Mouse (Mus musculus) lung, embryonic 16.5 days (tissue): ENCODE results near the gene Scarb1. TPM values are rescaled to one million over a fixed set of nuclear protein-coding genes. Genes with fewer than 3 reads are reported as not detected.

ENCODE experiments used
- ATAC-seq: fragments of 200-750 bp; cut with Nextera tagmentation; 2 replicates; pipeline ENCODE4 v1.8.0; 2017; ENCODE audit warnings: low read depth, mild to moderate bottlenecking, moderate library complexity
- H3K27ac ChIP-seq: fragments of 300-500 bp; sonication (generic); 2 replicates; pipeline ENCODE4 v1.5.1; 2014; ENCODE audit warnings: mild to moderate bottlenecking, control low read depth, low read length
- H3K27me3 ChIP-seq: fragments of 300-500 bp; sonication (generic); 2 replicates; pipeline ENCODE4 v1.6.1; 2014; ENCODE audit warnings: low read depth, low read length, mixed read lengths; ENCODE audit not compliant: control insufficient read depth, insufficient read depth
- H3K36me3 ChIP-seq: fragments of 300-500 bp; sonication (generic); 2 replicates; pipeline ENCODE4 v1.6.1; 2014; ENCODE audit warnings: low read length; ENCODE audit not compliant: control insufficient read depth, insufficient read depth
- H3K4me1 ChIP-seq: fragments of 300-500 bp; sonication (generic); replicated peaks from 2 replicates; pipeline ENCODE4 v1.6.1; 2014; ENCODE audit warnings: low read length, mixed read lengths; ENCODE audit not compliant: control insufficient read depth, insufficient read depth
- H3K4me2 ChIP-seq: fragments of 300-500 bp; sonication (generic); 2 replicates; pipeline ENCODE4 v1.6.1; 2014; ENCODE audit warnings: low read depth, low read length, control low read depth
- H3K4me3 ChIP-seq: fragments of 300-500 bp; sonication (generic); 2 replicates; pipeline ENCODE4 v1.5.1; 2014; ENCODE audit warnings: mild to moderate bottlenecking, low read length, control low read depth
- H3K9ac ChIP-seq: fragments of 300-500 bp; sonication (generic); 2 replicates; pipeline ENCODE4 v1.6.1; 2014; ENCODE audit warnings: low read length, control low read depth
- H3K9me3 ChIP-seq: fragments of 300-500 bp; sonication (generic); 2 replicates; pipeline ENCODE4 v1.6.1; 2016; ENCODE audit warnings: low read length; ENCODE audit not compliant: control insufficient read depth
- WGBS: fragments of 180-500 bp; shearing (Covaris S2); extraction: QIAGEN DNeasy Blood & Tissue Kit; methylation state at CpG from one replicate; pipeline ENCODE4 v1.1.7; 2014; 5-methylcytosine and 5-hydroxymethylcytosine counted together
- polyA plus RNA-seq: library from polyadenylated mRNA; unstranded; fragments of >200 nt; fragmentation: Nextera tagmentation; extraction: Ambion mirVana; gene quantifications from 2 replicates; pipeline ENCODE4 v1.2.1, GENCODE M21; 2015

Scarb1 gene
- polyA plus RNA-seq, 1 experiment from 2014 or later, result 66.6 TPM

DNA sequence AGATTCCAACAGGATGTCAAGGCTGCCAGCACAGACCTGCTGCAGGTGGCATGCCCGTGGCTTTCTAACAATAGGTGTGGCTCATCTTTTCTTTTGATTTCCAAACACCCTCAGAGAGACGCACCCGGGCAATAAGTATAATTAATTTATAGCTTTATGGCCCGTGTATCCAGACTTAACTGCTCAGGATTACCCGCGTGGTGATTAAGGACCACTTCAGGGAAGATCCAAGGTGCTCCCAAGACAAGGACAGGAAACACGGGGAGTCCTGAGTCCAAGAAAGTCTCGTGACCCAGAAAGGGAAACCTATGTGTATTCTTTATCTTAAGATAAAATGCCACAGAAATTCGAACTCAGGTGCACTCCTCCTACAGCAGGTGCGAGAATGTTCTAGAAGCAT is 49.5 kb downstream of the Scarb1 start:
- Histone ChIP-seq H3K4me3 (no peak overlapping the region), H3K27me3 (no peaks in the 10 kb centered on the region), H3K36me3 (peaks cover 17% of the 10 kb centered on the region), H3K4me1 (no peaks in the 10 kb centered on the region), H3K27ac (no peak overlapping the region), H3K9me3 (no peaks in the 10 kb centered on the region), H3K9ac (no peak overlapping the region), H3K4me2 (no peak overlapping the region)
- WGBS, result 84% methylated on average over 10 of the region's 10 CpGs
- ATAC-seq, result no peak

DNA sequence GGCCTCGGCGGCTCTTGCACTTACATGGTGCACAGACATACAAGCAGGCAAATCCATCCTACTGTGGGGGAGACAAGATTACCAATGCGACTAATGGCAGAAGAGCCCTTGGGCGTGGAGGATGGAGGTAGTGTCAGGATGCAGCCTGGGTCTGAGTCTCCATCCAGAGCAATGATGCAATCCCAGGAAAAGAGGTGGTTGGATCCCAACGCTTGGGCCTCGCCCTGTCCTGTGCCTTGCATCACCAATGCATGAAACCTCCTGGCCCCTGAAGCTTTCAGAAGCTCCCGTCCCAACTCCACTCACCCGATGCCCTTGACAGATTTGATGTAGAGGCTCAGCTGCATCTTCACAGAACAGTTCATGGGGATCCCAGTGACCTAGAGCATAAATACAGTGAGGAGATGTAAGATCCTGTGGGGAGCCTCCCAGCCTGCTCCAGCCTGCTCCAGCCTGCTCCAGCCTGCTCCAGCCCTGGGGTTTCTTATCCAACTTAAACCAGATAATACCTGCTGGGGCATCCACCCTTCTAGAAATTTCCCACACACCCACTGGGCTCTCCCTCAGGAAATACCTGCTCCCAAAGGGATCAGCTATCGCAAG is 53.7 kb downstream of the Scarb1 start:
- H3K4me3 ChIP-seq, result no peak overlapping the region
- no peaks in the 10 kb centered on the region for H3K9me3 ChIP-seq
- H3K27ac ChIP-seq, result no peak overlapping the region
- WGBS, result 91% methylated on average over 9 of the region's 9 CpGs
- ATAC-seq, result no peak
- no peaks in the 10 kb centered on the region for H3K27me3 ChIP-seq
- no peak overlapping the region for H3K9ac ChIP-seq
- H3K36me3 ChIP-seq, result peaks cover 7% of the 10 kb centered on the region
- H3K4me1 ChIP-seq, result peaks cover 3% of the 10 kb centered on the region; the same call in 1 of the 2 replicates
- H3K4me2 ChIP-seq, result no peak overlapping the region

DNA sequence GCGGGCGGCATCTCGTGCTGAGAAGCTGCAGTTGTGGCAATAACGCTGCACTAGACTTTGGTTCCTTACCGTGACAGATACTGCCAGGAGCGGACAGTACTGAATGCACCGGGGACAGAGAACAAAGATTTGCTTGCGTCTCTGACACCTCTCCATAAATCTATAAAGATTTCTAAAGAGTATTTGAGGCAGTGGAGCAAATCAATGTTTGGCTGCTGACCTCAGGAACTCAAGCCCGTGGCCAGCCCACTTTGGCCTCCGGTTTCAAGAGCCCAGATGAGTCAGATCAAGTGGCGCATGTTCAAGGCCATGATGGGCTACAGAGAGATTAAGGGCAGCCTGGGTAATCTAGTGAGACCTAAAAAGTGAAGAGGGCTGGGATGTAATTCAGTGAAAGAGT is 54.8 kb downstream of the Scarb1 start:
- ATAC-seq, result no peak
- H3K27me3 ChIP-seq, result no peaks in the 10 kb centered on the region
- no peak overlapping the region for H3K4me3 ChIP-seq
- no peak overlapping the region for H3K4me2 ChIP-seq
- H3K4me1 ChIP-seq, result peaks cover 3% of the 10 kb centered on the region; the same call in 1 of the 2 replicates
- H3K36me3 ChIP-seq, result peaks cover 7% of the 10 kb centered on the region
- no peak overlapping the region for H3K27ac ChIP-seq
- no peak overlapping the region for H3K9ac ChIP-seq
- H3K9me3 ChIP-seq, result no peaks in the 10 kb centered on the region
- WGBS, result 83% methylated on average over 11 of the region's 11 CpGs

DNA sequence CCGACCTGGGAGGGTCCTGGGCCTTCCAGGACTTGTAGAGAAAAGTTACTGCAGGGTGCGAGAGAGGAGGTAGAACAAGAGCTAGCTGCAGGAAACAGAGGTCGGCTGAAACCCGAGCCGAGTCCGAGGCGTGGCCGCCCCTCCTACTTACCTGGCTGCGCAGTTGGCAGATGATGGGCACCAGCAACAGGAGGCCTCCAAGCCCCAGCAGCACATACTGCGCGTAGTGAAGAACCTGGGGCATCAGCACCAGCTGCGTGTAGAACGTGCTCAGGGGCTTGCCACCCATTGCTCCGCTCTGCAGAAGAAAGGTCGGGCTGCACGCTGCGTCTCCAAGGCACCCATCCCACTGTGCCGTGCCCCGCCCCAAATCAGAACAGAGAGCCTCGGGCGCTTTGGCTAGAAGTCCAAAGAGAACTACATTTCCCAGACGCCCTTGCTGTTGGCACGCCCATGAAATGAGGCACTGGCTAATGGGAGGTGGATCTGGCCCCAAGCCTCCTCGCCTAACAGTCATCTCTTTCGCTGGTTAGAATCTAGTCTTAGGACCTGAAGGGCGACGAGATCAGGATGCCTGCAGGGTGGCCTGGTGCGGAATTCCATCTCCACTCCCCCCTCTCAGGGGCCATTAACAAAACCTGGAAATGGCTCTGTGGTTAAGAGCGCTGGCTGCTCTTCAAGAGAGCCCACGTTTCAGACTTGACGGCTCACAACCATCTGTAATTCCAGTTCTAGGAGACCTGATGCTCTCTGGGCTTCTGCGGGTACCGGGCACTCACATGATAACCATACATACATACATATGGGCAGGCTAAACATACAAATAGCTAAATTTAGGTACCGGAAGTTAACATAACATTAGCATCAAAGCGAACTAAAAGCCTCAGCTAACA is 56.9 kb downstream of the Scarb1 start:
- Histone ChIP-seq H3K36me3 (peaks cover 7% of the 10 kb centered on the region), H3K4me3 (peak overlapping the region; percentile 42), H3K4me1 (peaks cover 3% of the 10 kb centered on the region; the same call in 1 of the 2 replicates), H3K9ac (peak overlapping the region; percentile 53), H3K27me3 (no peaks in the 10 kb centered on the region), H3K4me2 (peak overlapping the region; percentile 50), H3K27ac (no peak overlapping the region), H3K9me3 (no peaks in the 10 kb centered on the region)
- WGBS, result 18% methylated on average over 35 of the region's 35 CpGs
- ATAC-seq, result peak; percentile 91

DNA sequence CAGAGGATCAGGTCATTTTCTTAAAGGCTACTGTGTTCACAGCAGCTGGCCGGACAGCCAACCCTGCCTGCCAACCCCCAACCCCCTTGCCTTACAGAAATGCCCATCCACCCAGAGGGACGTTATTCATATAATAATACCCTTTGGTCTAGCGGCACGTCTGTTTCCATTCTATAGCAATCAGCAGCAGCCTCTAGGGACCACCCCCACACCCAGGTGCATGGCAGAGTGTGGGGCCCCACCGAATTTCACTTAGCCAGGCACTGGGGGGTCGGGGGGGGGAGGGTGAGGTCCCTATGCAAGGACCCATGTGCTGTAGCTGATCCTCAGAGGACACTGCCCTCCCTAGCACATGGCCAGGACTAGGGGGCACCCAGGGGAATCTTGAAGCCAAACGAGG is 61.7 kb downstream of the Scarb1 start:
- no peak for ATAC-seq
- Histone ChIP-seq H3K9ac (no peak overlapping the region), H3K9me3 (no peaks in the 10 kb centered on the region), H3K36me3 (no peaks in the 10 kb centered on the region), H3K27ac (no peak overlapping the region), H3K4me1 (peaks cover 3% of the 10 kb centered on the region; the same call in 1 of the 2 replicates), H3K27me3 (no peaks in the 10 kb centered on the region), H3K4me3 (no peak overlapping the region), H3K4me2 (no peak overlapping the region)
- WGBS, result 65% methylated on average over 7 of the region's 7 CpGs

DNA sequence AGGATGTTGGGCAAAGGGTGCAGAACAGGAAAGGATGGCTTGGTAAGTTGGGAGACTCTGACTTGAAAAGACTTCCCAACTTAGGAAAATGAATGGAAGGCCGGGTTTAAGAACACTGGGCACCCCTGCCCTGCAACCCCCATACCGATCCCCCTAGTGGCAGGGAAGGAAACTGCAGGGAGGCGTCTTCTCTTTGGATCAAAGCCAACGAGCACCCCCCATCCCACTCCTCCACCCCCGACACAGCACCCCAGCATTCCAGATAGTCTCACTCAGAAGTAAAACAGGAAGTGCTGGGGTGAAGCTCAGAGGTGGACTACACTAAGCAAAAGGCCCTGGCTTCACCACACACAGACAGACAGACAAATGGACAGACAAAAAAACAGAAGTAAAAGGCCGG is 62.6 kb downstream of the Scarb1 start:
- 35% methylated on average over 6 of the region's 6 CpGs for WGBS

DNA sequence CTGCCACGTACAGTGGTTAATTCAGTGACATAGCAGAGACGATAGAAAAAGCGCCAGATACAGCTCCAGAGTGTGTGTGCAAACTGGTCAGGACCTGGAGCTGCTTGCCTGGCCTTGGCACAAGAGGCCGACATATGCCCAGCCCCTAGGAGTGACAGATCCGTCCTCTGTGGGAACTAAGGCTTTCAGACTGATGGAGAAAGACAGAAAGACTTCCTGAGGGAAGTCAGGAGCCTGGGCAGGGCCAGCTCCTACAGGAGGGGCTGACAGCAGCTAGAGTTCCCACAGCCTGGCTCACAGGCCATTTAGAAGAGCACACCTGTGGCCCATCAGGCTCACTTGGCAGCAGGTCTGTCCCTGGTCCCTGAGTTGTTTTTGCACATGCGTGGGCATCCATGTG is 63.6 kb downstream of the Scarb1 start:
- Histone ChIP-seq H3K27ac (no peak overlapping the region), H3K9ac (no peak overlapping the region), H3K9me3 (no peaks in the 10 kb centered on the region), H3K4me2 (no peak overlapping the region), H3K4me1 (no peaks in the 10 kb centered on the region), H3K36me3 (no peaks in the 10 kb centered on the region), H3K4me3 (no peak overlapping the region), H3K27me3 (no peaks in the 10 kb centered on the region)
- no peak for ATAC-seq
- 89% methylated on average over 6 of the region's 6 CpGs for WGBS

More for the DNA sequence above, 62.6 kb downstream of the Scarb1 start:
- no peak for ATAC-seq
- Histone ChIP-seq H3K9me3 (no peaks in the 10 kb centered on the region), H3K27me3 (no peaks in the 10 kb centered on the region), H3K4me1 (no peaks in the 10 kb centered on the region; the same call in 1 of the 2 replicates), H3K9ac (no peak overlapping the region), H3K4me3 (no peak overlapping the region), H3K4me2 (no peak overlapping the region), H3K36me3 (no peaks in the 10 kb centered on the region), H3K27ac (no peak overlapping the region)

DNA sequence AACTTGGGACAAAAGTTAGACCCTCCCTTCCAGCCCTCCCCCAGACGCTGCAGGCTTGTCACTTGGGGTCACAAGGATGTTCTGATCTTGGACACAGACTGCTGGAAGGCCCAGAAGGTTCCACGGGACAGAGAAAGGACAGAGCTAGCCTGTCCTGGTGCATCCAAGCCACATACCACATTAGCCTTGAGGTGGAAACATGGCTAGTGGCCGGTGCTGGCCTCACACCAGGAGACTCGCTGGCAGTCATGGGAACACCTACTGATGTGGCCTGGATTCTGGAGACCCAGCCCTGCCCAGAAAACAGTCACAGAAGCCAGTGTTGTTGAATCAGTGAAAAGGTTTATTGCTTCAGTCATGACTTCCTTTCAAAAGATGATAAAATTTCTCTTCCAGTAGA is 64.1 kb downstream of the Scarb1 start:
- Histone ChIP-seq H3K4me1 (peaks cover under 1% of the 10 kb centered on the region; the same call in 1 of the 2 replicates), H3K9me3 (no peaks in the 10 kb centered on the region), H3K36me3 (no peaks in the 10 kb centered on the region), H3K9ac (no peak overlapping the region), H3K27me3 (no peaks in the 10 kb centered on the region), H3K4me2 (no peak overlapping the region), H3K27ac (no peak overlapping the region), H3K4me3 (no peak overlapping the region)
- ATAC-seq, result no peak
- WGBS, result 89% methylated on average over 4 of the region's 4 CpGs

DNA sequence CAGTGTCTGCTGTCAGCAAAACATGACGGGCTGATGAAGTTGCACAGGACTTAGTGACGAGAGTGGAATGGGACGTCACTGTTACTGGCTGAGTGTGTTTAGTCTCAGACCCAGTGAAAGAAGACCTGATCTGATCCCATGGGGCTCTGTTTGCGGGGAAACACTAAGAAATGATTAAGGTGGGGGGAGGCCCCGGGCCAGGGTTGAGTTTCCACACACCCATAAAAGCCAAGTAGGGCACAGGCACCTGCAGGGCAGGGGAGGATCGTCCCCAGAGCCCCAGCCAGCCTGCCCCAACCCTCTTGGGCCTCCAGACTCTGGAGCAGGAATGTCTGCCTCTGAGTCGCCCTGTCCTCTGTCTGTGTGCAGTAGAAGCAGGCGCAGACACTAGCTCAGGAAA is 65.6 kb downstream of the Scarb1 start:
- peaks cover 2% of the 10 kb centered on the region for H3K4me1 ChIP-seq
- ATAC-seq, result no peak
- no peak overlapping the region for H3K9ac ChIP-seq
- H3K36me3 ChIP-seq, result no peaks in the 10 kb centered on the region
- no peak overlapping the region for H3K4me2 ChIP-seq
- H3K27me3 ChIP-seq, result no peaks in the 10 kb centered on the region
- H3K27ac ChIP-seq, result no peak overlapping the region
- no peaks in the 10 kb centered on the region for H3K9me3 ChIP-seq
- WGBS, result 65% methylated on average over 8 of the region's 8 CpGs
- no peak overlapping the region for H3K4me3 ChIP-seq
